Mouse (Mus musculus) cerebellum, adult 9-11 months (tissue): Measurements from ENCODE around the gene Tbrg4.

ENCODE experiments used
- DNase-seq: peaks from one replicate; pipeline ENCODE4 v3.0.0; 2022

Gene Tbrg4

DNA sequence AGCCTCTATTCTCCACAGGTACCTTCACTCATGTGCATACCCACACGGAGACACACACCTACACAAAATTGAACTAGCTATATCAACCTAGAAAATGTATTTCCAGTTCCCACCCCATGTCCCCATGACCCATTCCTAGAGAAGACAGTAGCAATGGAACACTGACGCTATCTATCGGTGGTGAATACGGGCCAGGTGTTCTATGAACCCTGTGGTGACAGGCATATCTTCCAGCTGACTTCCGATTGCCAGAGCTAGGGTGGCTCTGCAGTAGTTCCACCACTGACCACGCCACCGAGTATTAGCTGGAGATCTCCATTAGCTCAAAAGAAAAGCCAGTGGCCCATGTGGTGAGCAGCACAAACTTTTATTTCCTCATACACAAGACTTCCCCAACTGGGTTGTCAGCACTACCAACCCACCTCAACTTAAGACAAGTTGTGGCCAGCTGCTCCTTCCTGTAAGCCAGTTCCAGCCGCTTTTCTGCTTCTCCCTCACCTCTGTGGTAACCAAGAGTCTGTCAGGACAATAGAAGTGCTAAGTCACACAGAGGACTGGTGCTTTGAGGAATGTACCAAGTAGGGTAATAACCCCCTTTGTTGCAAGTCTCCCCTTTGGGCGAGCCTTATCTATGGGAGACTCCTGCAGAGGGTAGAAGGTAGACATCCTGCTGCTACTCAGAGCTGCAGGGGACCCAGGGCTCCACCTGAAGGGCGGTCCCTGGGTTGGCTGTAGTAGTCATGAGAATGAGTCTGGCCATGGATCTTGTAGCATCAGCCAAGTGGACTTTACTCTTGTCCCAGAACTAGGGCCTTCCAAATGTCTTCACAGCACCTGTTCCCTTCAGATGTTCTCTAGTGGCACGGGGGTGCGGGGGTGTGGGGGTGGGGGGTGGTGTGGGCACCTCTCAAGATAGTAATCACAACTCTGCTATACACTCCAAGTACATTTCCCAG is 10.3 kb downstream of the Tbrg4 start:
- DNase-seq = no peak

DNA sequence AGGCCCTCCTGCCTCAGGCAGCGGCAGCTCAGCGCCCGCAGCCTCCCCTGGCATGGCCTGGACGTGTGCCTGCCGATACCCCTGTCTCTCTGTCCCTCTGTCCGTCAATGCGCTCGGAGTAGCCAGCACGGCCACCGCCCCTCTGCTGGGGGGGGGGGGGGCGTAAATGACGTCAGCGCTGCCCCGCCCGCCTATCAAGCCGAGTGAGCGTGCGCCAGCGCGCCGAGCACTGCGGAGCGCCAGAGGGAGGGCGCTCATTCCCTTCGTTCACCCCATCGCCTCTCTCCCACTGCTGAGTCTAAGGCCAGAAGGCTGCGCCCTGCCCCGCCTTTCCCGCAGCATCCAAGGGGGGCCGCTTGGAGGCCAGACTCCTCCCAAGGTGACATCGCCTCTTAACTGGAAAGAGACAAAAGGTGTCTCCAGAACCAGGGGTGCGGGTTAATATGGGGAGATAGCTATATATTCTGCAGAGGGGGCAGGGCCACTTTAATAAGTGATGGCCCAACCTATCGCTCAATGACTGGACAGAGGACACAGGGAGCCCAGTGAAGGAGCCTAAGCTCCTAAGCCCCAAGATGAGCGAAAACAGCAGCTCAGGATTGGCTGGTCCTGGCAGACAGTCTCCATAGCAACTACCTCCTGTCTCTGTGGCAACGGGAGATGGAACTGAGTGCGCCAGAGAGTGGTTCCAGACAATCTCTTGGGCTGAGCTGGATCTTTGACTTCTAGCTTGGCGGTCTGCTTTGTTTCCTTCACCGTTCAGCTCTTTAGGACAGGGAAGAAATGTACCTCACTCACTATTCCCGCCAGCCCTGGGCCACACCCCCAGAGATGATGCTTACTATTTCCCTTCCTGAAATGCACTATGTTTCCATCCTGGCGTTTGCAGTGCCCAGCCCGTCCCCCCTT is 20.1 kb downstream of the Tbrg4 start, which contains the start of gene Nacad:
Gene Nacad, minus strand, starts transcription at position 563 of the 909 bp plus-strand sequence.
- DNase-seq = peak; percentile 91

DNA sequence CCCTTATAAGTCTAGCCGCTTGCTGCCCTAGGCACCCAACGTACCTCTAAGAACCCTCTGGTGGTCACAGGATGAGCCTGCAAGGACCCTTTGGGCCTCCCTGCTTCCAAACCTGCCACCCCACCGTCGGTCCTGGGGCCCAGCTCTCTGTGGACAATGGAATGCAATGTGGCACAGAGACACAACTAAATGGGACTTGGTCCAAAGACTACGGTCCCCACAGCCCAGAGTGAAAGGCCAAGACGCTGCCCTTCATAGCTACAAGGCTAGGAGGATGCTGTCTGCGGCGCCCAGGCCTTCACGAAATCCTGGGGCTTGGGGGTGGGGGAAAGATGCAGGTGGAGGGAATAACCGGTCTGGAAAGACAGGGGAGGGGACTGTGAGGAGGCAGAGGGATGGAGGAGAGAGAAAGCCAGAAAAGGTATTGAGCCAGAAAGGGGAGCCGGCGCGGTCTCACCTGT is 20.8 kb downstream of the Tbrg4 start:
- peak; percentile 80 for DNase-seq

DNA sequence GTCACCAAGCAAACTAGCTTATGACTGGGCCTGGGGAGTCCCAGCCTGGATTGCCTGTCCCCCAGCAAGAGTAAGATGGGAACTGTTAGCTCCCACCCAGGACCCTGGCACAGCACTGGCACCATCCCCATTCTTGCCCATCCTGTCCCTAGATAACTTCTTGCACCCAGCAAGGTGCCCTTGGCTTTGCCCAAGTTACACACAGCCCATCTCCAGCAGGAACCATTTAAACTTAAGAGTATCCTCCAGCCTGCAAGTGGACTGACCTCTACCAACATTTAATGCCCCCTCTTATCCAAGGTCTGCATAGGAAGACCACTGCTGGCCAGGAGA is 21.3 kb downstream of the Tbrg4 start:
- no peak for DNase-seq

DNA sequence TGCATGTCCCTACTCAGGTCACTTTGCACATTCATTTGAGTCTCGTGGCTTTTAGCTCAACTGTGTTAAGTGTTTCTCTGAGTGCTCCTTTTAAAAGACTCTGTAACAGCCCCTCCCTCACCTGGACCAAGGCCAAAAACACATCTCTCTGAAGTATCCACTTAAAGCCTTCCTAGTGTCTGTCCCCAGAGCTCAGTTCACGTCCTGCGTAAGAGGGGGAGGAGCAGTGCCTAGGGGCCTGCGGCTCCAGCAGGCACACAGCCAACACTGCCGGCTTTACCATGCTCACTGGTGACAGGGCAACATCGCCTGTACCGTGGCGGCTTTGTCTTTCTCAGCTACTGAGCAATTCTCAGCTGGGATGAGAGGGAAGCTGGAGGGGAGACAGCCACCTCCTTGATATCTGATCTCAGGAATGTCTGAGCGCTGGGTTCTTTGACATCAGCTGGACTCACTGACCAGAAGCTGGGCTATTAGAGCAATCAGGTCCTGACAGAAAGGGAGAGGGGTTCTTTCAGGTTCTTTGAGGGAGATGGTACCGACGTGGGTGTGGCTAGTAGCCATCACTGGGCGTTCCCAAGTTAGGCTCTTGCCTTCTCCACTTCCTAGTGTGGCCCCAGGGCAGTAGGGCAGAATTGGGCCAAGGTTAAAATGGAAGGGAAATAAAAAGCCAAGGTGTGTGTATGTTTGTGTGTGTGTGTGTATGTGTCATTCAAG is 21.8 kb downstream of the Tbrg4 start:
- peak; percentile 85 for DNase-seq

DNA sequence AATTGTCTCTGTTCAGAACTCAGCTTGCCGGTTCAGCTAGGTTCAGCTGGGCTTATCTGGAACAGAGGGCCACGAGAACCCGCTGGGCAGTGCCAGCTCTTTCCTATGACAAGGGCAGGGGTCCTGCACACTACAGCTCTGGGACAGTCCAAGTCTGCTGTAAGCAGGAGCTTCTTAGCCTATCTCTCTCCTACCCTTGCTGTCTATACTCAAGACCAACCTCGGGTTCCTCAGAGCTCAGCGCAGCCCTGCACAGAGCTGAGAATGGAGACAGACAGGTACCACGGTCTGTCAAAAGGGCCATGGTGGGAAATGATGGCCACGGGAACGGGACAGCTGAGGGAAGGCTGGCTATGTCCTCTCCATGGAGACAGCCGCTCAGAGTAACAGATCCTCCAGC is 22.6 kb downstream of the Tbrg4 start:
- no peak for DNase-seq

DNA sequence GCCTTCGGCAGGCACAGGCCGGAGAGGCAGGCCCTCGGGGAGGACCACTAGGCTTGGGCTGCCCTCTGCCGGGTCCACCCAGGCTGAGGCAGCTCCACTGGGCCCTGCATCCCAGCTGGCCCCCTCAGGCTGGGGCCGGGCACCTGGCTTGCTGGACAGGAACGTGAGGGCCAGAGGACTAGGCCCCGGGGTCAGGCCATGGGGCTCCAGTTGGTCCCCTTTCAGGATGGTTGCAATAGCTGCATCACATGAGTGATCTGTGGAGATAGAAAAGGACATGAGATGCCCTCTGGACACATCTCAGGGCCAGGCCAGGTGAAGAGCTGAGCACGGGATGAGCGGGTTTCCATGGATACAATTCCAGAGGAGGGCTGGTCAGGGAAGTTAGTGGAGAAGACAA is 23.2 kb downstream of the Tbrg4 start:
- DNase-seq = no peak

DNA sequence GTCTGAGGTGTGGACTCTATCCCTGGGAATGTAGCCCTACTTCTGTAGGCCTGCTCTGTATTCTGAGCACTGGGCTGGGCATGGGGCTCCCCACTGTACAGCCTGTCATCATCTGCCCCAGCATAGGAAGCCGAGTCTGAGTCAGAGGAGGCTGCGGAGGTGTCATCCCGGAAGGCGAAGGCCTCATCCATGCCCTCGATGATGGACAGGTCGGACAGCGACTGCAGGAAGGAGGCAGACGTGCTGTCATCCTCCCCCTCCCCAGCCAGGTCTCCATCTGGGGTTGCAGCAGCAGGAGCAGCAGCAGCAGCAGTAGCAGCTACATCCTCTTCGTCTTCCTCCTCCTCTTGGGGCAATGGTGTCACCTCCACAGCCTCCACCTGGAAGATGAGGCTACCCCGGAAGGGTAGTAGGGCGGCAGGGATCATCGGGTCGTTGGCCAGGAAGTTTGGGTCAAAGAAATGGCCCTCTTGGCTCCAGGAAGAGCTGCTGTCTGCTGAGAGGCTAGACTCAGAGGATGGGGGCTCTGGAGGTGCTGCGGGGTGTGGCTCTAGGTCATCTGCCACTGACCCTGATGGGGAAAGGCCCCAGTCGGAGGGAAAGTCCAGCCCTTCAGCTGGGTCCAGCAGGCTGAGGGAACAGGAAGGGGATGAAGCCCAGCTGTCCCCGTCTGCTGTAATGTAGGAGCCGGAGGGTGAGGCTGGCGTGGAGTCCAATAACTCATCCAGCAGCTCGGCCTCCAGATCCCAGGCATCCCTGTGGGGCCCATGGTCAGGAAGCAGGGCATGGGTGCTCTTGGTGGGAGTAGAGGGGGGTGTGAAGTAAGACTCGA is 24.0 kb downstream of the Tbrg4 start:
- DNase-seq = no peak

DNA sequence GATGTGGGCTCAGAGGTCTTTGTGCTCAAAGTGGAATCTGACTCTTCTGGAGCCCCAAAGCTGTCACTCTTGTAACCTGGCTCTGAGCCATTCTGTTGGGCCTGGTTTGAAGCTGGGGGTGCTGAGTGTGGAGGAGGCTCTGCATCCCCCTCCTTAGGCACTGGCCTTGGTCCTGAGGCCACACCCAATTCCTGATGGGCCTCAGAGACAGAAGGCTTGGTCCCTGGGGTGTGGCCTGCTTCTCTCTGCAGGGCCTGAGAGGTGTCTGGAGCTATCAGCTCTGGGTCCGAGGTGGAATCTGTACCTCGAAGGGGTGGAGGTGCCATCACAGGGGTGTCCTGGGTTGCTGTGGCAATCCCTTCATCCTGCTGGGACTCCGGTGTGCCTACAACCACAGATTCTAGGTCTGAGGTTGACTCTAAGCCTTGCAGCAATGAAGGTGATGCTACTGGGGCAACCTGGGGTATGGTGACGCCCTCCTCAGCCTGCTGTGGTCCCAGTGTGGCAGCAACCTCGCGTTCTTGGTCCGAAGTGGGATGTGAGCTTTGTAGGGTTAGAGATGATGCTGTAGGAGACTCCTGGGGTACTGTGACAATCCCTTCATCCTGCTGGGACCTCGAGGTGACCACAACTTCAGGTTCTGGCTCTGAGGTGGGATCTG is 25.5 kb downstream of the Tbrg4 start:
- DNase-seq = no peak

DNA sequence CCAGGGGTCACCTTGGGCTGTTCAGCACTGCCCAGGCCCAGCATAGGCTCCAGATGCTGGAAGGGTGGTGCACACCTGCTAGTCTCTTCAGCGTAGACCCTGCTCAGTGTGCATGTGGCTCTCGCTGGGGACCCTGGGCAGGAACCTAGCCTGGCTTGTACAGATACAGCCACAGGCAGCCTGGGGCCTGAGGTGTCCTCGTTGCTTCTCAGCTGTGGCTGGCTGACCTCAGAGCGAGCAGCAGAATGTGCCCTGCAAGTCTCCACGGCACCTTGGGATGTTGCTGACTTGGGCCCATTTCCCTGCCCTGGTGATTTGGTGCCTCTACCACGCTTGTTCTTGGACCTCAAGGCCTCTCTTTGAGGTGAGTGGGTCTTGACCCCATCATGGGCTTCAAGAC is 26.0 kb downstream of the Tbrg4 start:
- DNase-seq = no peak

DNA sequence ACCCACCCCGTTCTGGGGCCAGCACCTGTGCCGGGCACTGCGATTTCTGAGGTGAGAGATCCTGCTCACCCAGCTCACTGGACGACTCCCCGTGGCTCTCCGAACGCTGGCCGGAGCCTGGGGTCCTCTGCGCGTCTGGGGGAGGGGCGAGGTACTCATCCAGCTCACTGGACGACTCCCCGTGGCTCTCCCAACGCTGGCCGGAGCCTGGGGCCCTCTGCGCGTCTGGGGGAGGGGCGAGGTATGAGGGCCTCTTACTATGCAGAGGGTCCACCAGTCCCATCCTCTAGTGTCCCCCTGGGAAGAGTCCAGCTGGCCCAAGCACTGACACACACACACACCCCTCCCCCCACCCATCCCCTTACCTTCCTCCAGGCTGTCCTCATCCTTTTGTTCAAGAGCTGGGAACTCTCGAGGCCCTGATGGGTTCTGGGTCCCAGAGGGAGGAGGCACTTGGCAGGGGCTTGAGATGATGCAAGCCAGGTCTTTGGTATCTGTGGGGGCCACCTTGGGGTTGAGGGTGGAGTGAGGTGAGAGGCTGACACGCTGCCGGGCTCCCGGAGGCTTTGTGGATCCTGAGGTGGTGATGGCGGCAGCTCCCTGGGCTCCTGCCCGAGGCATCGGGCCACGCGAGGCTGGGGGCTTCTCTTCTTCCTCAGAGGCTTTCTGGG is 26.7 kb downstream of the Tbrg4 start:
- peak; percentile 67 for DNase-seq

DNA sequence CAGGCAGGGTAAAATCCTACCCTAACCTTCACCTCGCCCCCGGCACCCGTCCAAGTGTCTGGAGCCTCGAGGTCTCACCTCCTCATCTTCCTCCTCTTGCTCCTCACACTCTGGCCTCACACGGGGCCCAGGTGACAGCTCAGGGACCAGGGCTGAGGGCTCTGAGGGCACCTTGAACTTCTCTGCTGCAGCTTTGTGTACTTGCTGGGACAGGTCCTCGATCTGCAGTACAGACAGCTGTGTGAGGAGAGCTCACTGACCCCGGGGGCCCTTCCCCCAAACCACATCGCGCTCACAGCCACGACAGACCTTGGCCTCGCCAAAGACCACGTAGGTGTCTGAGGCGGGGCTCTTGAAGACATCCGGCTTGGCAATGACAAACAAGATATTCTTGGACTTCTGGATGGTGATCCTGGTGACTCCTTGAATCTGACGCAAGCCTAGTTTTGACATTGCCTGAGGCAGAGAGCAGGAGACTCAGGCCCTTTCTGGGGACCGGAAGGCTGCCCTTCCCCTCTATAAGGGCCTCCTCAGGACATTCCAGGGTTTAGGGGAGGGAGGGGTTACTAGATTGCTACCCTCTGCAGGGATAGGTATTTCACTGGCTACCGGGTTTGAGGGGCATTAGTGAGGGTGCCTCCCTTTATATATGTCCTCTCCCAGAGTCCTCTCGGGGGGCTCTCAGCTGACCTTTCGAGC is 27.5 kb downstream of the Tbrg4 start:
- DNase-seq = no peak

DNA sequence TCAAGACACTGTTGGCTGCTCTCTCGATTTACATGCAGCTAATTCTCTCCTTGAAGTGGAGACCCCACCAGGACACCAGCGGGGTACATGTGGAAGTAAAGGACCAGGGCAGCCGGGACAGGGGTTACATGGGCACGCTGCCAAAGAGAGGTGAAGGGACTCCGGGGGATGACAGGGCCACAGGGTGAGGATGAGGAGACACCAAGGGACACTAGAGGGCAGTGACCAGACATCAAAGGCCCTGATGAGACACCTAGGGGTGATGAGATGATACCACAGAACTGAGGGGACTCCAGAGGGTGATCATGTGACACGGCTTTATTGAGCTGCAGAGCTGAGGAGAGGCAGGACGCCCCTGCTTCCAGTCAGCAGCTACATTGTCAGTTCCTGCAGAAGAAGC is 28.3 kb downstream of the Tbrg4 start:
- DNase-seq = no peak

DNA sequence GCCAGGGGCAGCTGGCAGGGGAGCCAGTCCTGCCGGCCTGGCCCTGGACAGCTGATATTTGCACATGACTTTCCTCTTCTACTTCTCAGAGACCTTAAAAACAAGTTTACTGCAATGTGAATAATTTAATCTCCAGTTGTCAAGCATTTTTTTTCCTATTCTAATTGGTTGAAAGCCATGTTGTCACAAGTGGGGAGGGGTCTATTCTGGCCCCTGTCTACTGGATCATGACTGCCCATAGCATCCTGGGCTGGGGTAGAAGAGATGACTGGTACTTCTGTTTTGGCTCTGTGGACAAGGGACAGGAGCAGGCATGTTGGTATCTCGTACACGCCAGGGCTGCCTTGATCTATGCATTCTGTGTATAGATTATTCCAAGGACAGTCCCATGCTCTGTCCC is 29.3 kb downstream of the Tbrg4 start:
- no peak for DNase-seq

DNA sequence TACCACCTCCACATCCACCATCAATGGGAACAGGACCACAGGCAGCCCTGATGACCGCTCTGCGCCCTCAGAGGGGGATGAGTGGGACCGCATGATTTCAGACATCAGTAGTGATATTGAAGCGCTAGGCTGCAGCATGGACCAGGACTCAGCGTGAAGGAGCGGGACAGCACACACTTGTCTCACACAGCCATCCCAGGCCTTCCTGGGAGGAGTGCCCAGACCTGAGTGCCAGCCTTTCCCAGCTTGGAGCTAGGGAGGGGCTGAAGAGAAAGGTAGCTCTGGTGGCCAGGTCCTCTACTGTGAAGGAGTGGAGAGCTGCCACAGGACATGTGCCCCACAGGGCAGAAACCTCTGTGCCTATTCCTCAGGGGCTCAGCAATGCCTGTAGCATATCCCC is 29.7 kb downstream of the Tbrg4 start:
- DNase-seq = no peak

DNA sequence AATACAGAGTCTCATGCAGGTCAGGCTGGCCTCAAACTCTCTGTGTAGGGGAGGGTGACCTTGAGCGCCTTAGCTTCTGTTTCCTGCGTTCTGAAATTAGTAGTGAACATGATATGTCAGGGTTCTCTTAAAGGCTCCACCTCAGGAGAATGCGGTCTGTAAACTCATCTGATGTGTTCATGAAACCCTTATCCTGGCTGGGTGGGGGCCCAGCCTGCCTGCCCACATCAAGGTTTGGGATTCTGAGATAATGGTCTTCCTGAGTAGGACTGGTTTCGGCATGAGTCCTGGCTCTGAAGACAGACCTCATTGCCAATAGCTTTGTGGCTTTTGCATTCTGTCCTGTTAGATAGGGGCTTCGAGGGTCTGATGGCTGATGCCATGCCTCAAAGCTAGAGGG is 30.5 kb downstream of the Tbrg4 start:
- no peak for DNase-seq

DNA sequence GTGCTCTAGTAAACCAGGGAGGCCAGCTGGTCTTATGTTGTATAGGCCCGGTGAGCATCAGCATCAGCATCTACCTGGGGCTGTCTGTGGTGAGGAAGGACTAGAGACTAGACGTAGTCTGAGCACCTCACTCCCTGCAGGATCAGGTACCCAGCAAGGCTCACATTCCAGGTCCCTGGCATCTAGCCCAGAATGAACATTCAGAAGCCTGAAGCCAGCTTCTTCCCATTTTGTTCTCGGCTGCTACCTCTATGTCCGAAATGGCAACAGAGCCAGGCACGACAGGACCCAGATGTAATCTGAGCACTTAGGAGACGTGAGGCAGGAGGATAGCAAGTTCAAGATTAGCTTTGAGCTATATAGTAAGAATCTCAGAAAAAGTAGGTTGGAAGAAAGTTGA is 31.0 kb downstream of the Tbrg4 start:
- DNase-seq = no peak

DNA sequence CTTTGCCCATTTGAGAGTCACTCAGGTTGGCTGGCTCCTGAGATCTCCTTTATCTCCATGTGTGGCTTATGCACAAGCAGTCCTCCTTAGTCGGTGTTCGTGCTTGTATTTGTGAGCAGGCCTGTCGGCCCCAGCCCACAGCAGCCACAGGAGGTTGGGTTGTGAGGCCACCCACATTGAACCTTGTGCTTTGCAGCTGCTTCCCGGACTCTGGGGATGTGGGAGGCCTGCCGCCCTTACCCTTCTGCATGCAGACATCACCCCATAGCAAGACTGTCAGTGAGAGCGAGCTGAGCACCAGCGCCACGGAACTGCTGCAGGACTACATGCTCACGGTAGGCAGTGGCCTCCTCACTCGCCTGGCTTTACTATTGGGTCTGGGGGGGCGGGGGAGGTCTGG is 32.5 kb downstream of the Tbrg4 start:
- DNase-seq = no peak

DNA sequence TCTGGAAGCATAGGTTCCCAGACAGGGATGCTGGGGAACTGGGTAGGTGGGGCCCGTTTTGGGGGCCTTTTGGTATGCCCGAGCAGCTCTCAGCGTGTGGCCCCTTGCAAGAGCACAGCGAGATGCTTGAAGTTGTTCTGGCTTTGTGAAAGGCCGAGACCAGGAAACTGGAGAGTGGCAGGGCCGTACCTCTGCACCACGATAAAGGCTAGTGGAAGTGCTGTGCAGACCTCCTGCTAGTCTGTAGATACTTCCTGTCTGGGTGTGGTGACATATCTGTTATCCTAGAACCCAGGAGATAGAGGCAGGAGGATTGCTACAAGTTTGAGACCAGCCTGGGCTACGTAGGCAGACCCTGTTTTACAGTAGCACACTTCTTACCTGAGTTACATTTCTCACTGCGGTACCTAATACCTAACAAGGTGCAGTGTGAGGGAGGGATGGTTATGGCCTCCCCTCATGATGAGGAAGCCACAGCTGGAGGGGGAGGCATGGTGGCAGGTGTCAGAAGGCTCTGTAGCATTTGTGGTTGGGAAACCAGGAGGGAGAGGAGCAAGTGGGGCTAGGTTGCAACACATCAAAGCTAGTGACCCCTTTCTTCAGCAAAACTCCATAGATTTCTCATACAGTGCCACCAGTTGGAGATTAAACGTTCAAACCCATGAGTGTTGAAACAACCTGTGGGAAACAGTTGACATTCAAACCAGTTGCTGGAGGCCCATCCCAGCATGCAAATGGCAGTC is 34.8 kb downstream of the Tbrg4 start:
- no peak for DNase-seq

DNA sequence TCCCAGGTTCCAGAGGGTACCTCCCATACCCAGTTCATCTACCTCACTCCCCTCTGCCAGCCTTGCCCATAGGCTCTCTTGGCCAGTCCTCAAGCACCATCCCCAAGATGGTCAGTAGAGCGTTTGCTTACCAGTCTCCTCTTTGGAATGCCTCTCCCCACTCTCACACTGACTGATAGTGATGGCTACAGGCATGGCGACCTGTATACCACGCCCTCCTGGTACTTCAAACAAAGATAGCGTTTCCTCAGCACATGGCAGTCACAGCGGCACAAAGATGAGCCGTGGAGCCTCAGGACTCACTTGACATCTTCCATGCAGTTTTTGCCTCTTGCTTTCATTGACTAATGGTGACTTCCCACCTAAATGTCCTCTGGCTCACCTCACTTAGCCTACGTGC is 36.0 kb downstream of the Tbrg4 start:
- no peak for DNase-seq
